Mouse (Mus musculus) lung, postnatal 0 days (tissue): ENCODE measurements around the gene Bloc1s2.

ENCODE experiments used
- CTCF ChIP-seq: IDR thresholded peaks from 2 replicates; pipeline ENCODE4 v1.5.1; 2016; ENCODE audit warnings: antibody characterized with exemption, mild to moderate bottlenecking
- EP300 ChIP-seq: IDR thresholded peaks from 2 replicates; pipeline ENCODE4 v1.6.1; 2016; ENCODE audit warnings: antibody characterized with exemption, mild to moderate bottlenecking, control low read depth

DNA sequence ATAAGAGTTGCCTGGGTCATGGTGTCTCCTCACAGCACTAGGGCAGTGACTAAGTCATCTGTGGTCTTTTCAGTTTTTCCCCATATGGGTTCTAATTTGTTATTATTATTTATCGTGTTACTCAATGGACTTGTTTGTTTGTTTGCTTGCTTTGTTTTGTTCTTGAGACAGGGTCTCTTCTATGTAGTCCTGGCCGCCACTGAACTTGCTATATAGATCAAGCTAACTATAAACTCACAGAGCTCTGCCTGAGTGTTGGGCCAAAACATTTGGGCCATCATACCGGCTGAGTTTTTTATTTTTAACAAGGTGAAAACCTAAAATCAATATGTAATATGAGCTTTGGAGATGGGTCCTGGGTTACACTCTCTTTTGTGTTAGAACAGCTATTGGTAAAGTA lies 13.1 kb upstream of the Bloc1s2 start:
- no peak for TF ChIP-seq EP300
- TF ChIP-seq CTCF = no peak
